Mouse (Mus musculus): Measurements from ENCODE around the gene Olfr117.
"Not testable (repeated sequence)": the region's sequence is repeated elsewhere in the genome, so short reads cannot be mapped to it uniquely, and the experiment has no call there.

Gene Olfr117

GRCm38 (mm10) chr17:37663682-37664081, at the start of gene Olfr117:
TSS of gene Olfr117 (minus strand) at chr17:37663782.
- no peak for DNase-seq (ENCODE audit: low spot score)

GRCm38 (mm10) chr17:37696264-37696663, 32.7 kb upstream of the Olfr117 start, which contains the start of gene Olfr119:
TSS of gene Olfr119 (plus strand) at chr17:37696564.
- not testable (repeated sequence) for DNase-seq (ENCODE audit: low spot score)

GRCm38 (mm10) chr17:37666688-37667087, 3.1 kb upstream of the Olfr117 start, which contains the start of gene Olfr118:
TSS of gene Olfr118 (plus strand) at chr17:37666988.
- no peak for DNase-seq (ENCODE audit: low spot score)

GRCm38 (mm10) chr17:37627009-37627408, 36.6 kb downstream of the Olfr117 start, which contains the start of the genes Olfr115 and Olfr116:
TSS of gene Olfr115 (minus strand) at chr17:37627109.
TSS of gene Olfr116 (minus strand) at chr17:37627199.
- no peak for DNase-seq (ENCODE audit: low spot score)

Data from layer of hippocampus, adult 11-12 months (tissue).